Mouse (Mus musculus) neural tube, embryonic 10.5 days (tissue): ENCODE measurements at regions not wholly inside any gene's neighbourhood (a gene's known extent, or its start where the extent isn't known, plus 50 kb on each side); places are given as distances from the start of the nearest gene placed in this dataset.

Source experiments
- DNase-seq: peaks from one replicate; pipeline ENCODE4 v3.0.0-alpha.2; 2017; ENCODE audit warnings: low spot score; ENCODE audit errors: extremely low spot score

DNA sequence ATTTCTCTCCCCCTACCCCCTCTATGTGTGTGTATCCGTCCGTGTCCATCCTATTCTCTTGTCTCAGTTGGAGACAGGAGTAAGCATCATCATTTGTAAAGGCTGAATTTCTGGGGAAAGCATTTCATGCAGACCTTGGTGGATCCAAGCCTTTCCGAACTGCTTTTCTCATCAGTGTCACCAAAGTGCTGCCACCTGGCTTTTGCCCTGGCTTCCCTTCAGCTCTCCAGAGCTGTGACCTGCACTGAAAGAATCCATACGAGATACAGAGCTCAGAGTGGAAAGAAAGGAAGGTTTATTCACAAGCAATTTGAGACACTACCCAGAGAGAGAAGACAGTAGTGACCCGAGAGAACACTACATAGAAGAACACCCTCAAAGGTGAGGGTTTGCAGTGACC is 248.1 kb downstream of the Cxcl12 start:
- DNase-seq, result no peak

DNA sequence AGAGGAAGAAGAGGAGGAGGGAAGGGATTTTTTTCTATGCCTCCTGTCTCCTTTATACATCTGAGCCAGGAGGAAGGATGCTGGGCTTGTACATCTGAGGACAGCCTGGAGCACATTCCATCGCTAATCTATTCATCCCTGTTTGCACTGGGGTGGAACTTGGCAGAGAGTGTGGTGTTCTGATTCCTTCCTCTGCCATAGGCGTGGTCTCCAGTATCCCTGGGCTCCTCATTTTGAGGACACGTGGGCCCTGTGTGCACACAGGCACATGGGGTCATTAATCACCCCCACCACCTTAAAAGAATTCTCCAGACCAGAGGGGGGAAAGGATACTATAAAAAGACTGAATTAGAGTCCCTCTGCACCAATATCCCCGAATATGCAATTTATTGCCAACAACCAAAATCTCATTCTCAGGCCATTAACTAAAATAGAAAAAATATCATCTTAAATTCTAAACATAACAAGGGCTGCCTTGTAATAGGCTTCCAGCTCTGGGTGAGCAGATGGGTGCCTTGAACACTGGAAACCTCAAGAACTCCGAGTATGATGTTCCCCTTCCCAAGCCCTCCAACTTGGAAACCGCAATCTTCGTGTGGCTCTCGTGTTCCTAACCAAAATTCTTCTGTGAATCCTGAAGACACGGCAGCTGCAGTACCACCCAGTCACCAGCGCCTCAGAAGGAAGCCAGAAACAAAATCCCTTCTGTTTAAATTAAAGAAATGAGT is 254.7 kb downstream of the Cxcl12 start:
- no peak for DNase-seq

DNA sequence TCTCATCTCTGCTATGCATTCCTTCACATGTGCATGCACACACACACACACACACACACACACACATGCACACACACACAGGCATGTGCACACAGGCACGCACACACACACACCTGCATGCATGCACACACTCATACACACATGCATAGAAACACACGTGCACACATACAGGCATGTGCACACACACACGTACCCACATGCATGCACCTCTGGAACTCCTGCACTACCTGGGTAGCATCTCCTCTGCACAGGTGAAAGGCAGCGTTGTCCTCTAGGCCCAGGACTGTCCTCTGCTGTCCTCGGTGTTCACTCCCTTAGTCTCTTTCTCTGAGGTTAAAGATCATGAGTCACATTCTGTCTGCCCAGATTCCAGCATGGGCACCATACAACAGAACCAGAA is 258.0 kb downstream of the Cxcl12 start:
- DNase-seq, result no peak

DNA sequence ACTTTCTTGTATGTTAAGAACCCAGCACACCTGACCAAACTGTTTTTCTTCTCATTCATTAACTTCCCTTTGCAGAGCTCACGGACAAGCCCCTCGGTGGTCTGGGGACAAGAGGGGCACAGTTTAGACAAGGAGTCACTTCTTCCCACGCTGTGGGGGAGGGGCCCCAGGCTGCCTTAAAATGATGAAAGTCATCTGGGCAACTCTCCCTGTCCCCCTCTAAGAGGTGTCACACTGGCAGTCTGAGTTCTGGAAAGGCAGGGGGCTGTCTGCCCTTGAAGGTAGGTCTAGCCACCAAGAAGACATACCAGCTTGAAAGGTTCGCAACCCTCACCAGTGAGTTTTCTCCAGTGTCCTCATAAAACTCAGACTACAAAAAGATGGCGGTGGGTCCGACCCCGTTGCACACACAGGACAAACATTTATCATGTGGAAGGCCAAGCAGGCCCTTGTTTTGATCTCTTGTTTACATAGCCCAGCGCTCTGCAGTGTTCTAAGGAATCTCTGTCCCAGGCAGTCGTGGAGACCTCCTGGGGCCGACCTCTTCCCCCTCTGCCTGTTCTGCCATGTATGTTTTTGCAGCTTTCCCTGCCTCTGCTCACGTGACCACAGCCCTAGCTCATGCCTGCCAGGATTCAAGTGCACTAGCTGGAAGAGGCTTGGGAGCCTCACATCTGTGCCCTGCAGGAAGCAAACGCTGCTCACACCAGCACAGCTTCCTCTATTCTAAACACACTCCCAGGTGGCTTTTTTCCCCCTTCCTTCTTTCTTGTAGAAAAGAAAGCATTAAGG is 259.2 kb downstream of the Cxcl12 start:
- DNase-seq, result peak; percentile 59

DNA sequence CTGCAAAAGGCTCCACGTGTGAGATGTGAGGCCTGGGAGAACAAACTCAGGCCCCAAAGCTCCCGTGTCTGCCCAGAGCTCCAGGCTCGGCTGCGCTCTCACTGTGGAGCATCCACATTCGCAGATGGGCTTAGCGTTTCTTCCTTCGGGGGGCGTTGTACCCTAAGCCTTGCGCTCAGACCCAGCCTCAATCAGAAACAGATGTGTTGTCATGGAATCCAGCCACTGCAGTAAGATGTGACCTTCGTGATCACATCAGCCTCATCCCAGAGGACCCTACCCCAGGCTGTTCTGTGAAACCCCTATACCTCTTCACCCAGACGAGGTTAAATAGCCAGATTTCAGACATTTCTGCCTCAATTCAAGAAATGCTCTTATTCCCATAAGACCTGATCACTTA is 260.1 kb downstream of the Cxcl12 start:
- DNase-seq, result no peak

DNA sequence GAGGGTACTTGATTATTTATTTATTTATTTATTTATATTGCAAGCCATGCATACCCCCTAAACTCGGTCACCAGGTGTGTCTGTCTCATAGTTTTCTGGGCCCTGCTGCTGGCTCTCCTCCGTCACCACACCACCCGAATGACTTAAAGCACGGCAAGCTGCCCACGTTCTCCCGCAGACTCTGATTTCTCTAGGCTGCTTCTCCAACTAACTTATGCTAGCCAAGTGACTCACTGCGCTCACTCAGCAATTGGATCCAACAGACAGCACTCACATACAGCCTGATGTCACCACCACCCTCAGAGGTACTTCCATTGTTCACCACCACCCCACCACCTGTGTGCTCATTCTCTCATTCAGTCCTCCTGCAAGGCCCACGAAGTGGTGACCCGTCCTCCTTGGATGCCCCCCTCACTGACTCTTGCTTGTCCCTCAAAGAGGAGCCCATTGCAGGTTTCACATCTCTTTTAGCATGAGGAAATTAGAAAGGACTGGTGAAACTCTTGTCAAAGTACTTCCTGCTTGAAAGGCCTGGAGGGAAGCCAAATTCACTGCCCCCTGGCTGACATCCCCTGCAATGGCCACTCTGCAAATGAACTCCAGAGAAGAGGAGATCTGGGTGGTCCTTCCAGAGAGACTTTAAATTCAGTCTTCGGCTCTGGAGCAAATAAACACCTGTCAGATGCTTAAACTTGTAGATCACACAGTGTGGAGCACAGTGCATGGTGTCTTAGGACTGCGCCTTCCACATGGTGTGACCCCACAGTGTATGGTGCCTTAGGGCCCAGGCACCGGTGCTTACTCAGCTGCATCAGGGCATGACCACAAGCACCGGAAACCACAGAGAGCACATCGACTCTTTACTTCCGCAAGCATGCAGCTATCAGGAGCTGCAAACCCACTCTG is 262.8 kb downstream of the Cxcl12 start:
- DNase-seq, result peak; percentile 39

DNA sequence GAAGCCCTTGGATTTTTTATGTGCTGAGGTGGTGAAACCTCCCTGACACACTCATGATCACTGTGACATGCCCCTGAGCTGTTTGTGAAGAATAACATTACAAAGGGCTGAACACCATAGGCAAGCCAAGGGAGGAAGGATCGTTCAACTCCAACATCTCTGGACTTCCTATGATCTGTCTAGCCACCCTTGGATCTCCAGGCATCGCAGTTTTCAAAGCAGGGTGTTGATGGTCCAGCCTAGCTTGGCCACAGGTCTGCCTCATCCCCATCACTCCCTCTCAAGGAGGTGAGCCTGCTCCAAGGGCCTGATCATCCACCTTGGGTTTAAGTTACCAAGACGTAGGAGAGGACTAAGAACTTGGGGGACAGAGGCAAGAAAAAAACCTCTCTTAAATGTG is 268.5 kb downstream of the Cxcl12 start:
- DNase-seq, result no peak

DNA sequence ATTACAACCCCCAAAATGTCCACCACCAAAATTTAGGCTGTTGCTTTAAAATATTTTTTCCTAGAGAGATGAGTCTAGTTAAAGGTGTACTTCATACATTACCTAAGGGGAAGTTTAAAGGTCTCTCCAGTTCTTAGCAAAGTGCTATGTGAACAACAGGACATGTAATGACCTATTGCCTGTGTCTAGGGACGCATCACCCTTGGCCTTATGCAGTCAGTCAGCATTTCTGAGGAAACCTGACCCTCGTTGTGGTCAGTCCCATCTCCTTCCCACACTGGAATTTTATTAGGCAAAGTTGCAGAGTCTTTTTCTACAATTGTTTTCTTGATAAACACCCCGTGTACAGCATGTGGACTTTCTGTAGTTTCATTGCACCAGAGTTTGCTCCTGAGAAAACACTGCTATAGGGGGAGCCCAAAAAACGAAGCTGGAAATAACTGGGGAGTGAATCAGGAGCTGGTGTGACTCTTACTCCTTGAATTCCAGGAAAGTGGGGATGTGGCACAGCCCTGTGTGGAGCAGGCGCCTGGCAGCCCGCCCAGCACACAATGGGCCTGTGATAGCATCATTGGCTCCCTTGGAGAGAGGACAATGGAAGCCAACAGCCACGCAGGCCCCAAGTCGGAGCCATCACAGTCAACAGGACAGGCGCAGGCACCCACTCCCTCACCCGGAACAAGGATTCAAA is 269.2 kb downstream of the Cxcl12 start:
- no peak for DNase-seq

DNA sequence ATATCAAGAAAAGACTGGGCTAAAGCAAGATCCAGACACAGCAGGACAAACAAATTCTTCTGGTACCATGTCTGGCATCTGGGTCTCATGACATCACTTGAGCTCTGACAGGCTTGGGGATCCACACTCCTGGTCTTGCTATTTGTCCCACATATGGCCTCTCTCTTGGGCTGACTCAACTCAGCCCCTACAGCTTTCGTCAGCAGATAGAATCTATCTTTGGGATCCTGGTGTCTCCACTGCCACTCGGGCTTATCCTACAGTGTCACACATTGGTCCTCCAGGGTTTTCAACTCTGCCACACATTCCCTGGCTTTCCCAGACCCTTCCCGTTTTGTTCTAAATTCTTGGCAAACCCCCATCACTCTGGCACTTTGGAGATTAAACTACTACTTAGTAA is 280.3 kb downstream of the Cxcl12 start:
- DNase-seq, result no peak

DNA sequence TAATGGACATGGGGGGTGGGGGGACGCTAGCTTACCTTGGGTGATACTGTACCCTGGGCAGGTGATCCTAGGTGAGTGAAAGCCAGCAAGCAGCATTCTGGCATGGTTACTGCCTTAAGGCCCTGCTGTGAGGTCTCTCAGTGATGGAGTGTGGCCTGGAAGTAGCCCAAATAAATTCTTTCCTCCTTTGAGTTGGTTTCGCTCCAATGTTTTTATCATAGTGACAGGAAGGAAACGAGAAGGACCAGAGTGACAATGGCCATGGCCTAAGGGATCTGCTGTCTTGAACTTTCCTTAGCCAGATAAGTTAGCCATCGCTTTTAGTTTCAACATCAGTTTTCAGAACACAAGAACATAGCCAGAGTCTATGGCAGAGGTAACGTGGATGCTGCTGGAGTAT is 282.7 kb downstream of the Cxcl12 start:
- no peak for DNase-seq

DNA sequence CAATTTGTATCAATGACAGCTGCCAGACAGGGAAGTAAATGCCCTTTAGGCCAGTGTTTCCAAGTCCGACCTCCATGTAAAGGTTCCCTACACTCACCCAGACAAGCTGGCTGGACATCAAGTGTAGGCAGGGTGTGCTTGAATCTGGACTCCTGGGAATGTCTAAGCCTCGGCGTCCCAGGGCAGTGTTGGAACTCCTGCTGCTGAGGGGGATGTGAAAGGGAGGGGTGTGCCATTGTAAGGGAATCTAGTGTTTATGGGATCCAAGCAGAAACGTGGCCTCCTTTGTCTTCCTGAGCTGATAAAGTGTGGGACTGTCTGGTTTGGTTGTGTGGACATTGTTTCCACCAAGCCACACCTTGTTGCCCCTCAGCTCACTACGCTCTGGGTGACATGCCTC is 291.9 kb downstream of the Cxcl12 start:
- no peak for DNase-seq

DNA sequence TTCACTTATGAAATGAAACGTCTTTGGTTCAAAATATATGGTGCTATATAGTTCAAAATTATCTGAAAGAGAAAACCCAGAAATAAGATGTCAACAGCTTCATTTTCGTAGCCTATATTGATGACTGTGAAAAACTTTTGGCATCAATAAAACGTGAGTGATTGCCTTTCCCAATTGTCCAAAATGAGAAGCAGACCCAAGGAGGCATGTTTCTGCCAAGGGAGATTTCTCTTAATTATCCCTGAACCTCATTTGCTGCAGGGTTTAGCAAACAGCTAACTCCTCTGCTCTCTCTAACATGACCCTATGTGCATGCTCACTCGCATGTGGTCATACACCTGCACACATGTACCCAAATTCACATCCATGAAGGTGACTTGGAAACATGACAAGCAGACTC is 296.8 kb downstream of the Cxcl12 start:
- DNase-seq, result no peak

DNA sequence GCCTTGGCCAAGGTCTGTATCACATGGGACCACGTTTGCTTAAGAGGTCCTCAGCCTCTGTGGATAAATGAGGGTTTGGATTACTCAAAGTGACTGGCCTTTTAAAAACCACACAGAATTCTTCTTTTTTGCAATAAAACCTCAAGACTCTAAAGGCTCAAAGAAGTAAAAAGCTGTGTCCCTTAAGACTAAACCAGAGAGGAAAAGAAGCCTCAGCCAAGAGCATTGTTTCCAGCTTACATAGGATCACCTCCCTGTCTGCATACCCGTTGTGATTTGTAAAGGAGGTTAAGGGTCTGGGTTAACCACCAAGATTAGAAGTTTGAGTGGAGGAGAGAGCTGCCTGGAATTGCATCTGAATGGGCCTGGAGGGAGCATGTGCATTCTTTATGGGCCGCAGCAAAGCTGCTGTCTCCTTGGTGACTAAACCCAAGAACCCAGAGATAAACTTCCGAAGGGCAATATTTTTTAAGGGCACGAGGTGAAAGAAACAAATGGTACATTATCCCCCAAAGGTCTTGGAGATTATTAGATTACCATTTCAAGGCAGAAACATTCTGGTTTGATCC is 297.4 kb downstream of the Cxcl12 start:
- no peak for DNase-seq

DNA sequence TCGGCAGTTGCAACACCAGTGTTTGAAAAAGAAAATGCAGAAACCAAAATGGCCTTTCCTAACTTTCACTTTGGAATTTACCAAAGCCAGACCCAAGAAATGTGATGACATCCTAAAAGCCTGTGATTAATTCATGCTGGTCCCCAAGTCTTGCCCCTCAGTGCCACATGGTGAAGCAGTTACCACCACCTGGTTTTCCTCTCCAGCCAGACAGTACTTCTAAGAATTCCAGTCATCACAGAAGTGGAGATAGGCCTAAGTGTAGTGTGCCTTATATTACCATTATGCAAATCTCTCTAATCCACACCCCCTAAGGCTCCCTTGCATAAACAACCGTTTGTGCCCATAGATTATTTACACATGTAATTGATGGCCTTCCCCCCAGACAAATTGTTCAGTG is 311.0 kb downstream of the Cxcl12 start:
- peak; percentile 46 for DNase-seq

DNA sequence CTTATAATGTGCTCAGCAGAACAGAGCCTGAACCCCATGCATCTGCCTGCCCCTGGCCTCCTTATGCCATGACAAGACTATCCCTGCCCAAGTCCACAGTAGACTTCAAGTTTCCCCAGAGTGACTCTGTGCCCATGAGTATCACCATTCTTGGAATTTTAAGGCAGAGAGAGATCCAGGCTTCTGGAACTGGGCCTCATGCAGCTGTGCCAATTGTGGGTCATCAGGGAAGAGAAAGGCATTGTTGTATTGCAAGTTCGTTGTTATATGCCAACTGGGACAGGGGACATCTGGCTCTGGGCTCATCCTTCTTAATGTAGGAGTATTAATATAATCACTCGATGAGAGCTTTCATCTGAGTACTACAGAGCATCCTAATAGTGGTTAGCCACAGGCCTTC is 312.1 kb downstream of the Cxcl12 start:
- no peak for DNase-seq

DNA sequence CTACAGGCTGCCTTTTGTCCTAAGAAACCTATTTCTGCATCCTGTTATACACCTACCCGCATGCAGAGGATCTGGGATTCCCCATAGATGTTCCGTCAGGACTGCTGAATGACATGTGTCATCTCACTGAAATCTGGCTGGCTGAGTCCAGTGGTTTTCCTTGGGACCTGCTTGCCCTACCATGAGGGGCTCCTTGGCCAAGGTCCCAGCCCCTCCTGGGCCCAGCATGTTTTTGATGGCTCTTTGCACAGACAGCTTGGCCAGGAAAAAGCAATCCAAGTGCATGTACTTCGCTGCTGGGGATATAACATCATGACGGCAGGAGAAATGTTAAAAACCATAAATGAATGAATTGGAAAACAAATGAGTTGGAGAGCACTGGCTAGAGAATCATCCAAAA is 320.8 kb downstream of the Cxcl12 start:
- DNase-seq, result no peak

DNA sequence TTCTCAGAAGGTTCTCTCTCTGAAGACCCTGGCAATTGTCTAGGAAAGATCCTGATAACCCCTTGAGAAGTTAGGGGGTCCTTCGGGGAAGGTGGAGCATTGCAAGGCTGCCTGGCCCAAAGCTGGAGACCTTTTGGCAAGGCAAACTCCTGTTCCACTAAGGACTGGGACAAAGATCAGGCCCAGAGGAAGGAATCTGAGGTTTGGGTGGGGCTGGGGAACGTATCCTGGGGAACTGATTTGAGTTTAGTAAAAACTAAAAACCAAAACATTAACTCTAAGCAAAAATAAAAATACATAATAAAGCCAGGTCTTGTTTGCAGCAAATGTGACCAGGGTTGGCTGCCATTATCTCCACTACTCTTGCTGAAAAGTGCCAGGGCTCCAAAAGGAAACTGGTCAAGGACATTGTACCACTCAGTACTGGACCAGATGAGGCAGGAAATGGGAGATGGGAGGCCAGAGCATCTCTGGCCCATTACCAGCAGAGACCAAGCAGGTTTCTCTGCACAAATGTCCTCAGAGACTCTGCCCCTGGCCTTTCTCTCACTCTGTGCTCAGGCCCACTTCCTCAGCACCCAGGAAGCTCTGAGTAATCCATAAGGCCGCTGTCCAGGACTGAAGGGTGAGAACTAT is 321.5 kb downstream of the Cxcl12 start:
- no peak for DNase-seq

DNA sequence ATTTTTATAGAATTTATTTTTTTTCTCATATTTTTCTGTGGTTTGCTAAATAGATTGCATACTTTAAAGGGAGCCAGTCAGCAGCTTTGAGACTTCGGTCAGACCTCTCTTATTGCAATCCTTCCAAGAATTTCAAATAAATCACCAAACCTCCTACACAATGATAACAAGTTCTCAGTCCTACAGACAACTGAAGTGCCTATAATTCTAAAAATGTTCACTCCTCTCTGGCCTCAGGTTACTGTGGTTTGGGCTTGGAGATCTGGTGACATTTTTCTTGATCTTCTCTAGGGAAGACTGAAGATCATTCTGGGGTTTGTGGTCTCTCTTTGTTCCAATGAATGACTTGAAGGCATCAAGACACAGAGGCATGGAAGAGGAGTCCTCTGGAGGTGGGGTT is 326.6 kb downstream of the Cxcl12 start:
- DNase-seq, result no peak

DNA sequence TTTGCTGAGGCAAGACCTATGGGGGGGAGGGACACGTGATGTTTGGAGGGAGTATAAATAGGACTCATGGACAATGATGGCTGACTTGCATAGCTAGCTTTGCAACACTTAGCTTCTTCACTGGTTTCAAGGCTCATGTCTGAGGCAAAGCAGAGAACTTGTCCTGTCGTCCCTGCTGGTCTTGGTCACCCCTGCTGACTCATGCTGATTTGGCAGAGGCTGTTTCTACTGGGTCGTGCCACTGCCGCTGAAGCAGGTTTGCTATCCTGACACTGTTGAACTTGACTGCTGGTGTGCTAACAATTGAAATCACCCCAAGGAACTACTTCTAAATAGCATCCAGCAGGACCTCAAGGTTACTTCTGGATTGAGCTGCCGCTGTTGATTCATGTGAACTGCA is 329.0 kb downstream of the Cxcl12 start:
- DNase-seq, result no peak

DNA sequence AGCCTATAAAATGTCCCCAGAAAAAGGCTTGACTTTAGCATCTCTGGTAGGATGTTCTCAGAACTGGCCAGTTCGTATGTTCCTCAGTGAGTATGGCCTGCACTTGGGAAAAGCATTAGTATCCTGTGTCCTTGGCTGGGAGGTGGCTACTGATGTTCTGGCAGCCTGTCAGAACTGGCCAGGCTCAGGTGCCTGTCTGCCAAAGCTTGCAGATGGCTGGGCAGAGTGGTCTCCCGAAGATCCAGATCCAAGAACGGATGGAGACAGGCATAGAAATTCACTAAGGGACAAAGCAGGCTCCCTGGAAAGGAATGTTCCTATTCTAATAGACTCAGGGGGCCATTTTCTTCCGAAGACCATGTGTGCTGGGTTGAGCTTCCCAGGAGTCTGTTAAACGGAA is 329.6 kb downstream of the Cxcl12 start:
- DNase-seq, result no peak

DNA sequence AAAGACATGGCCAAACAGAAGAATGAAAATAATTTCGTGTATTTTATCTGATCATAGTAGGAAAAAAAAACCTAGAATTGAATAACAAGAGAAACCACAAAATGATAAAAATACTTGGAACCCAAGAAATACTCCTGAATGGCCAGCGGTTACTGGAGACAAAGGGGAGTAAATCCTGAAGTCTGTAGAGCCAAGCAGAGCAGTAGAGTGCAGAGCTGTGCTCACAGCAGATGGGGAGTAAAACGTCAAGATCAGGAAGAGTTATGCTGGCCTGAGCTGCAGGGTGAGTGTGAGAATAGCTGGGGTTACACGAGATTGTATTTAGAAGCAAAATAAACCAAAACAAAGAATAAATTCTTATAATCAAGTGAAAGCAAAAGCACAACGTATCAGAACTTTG is 334.0 kb downstream of the Cxcl12 start:
- DNase-seq, result no peak
